Mouse (Mus musculus): Measurements from ENCODE around the gene Mttp.
"Not testable (repeated sequence)": the region's sequence is repeated elsewhere in the genome, so short reads cannot be mapped to it uniquely, and the experiment has no call there.

Gene Mttp

DNA sequence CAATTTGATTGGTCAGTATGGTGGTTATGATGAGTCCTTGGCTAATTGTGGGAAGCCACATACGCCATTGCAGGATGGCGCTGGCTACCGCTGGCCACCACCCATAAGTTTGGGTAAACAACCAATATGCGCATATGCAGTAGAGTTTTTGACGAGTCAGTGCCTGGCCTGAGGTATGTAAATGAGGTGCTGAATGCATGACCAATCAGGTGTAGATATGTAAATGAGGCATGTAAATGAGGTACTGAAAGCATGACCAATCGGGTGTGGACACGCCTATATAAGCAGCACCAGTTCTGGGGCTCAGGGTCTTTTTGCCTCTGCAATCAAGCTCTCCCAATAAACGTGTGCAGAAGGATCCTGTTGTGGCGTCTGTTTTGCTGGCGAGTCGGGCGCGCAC is 6.6 kb downstream of the Mttp start:
- in situ Hi-C loops (cut with MboI, MseI), result not testable (repeated sequence)

DNA sequence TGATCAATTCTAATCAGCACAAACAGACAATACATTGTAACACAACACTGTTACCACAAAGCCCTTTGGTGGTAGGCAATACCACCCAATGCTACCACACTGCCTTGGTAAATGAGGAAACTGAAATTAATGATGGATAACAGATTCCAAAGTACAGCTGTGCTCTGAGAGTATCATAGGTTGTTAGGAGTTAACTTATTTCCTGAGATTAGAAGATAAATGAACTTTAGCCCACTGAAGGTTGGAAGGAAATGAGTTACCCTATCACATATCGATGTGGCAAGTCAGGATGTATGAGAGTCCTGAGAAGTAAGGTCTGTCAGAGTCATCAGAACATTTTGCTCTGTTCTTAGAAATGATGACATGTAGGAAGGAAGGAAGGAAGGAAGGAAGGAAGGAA is 10.2 kb downstream of the Mttp start:
- in situ Hi-C loops (cut with MboI, MseI), result no loop called here

DNA sequence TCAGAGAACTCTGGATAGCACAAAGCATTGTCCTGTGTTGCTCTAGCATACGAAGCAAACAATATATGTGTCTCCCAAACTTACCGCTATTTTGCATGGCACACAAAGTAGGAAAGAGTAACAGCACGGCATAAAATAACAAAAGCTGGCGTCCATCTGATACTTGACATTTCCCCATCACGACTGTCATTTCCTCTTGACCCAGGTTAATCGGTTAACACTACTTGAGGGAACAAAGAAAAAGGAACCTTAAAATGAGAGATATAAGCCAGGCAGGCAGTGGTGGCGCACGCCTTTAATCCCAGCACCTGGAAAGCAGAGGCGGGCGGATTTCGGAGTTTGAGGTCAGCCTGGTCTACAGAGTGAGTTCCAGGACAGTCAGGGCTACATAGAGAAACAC is 10.9 kb downstream of the Mttp start:
- in situ Hi-C loops (cut with MboI, MseI), result no loop called here

DNA sequence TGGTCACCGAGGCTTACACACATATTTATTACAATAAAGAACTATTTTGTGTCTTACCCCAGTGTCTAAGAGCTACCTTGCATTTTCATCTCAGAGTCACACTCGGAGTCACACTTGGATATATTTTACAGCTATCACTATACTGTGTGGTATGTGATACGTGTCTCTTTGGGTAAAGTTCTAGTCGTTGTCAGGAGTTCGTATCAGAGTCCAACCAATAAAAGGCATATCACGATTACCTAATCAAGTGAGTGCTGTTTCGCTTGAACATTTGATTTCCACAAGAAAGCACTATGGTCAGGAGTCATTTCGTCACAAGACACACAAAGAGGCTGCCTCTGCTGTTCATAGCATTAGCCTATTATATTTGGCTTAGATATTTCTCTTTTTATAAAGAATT is 11.3 kb downstream of the Mttp start:
- in situ Hi-C loops (cut with MboI, MseI), result no loop called here

DNA sequence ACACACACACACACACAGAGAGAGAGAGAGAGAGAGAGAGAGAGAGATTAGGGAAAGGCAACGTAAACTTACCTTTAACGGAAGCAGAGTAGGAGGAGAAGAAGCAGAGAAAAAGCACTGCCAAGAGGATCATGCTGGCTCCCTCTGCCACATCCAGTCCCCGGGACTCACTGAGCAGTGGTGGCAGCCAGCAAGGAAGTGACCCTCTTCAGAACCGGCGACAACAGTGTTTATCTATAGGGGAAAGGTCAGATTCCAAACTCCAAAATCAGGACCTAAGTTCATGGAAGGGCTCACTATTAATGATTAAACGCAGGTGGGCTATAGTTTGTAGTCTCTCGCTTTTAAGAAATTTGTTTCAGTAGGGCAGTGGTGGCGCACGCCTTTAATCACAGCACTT is 13.6 kb downstream of the Mttp start:
- in situ Hi-C loops (cut with MboI, MseI), result no loop called here

DNA sequence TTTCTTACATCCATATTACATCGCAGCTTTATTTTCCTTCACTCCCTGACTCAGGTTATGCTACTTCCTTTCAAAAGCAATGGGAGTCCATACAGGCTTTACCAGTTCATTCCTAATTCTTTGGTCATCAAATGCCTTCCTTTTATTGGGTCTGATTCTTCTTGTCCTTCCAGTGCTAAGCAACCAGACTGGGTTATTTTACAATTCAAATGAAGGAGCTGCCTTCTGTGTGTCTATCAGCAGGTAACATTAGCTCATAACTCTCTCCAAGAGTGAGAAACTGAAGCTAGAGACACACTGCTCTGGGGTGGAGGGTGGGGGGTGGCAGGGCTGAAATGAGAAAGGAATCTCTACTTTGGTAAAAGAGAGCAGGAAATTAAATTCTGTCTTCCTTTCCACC is 14.1 kb downstream of the Mttp start:
- in situ Hi-C loops (cut with MboI, MseI), result no loop called here

DNA sequence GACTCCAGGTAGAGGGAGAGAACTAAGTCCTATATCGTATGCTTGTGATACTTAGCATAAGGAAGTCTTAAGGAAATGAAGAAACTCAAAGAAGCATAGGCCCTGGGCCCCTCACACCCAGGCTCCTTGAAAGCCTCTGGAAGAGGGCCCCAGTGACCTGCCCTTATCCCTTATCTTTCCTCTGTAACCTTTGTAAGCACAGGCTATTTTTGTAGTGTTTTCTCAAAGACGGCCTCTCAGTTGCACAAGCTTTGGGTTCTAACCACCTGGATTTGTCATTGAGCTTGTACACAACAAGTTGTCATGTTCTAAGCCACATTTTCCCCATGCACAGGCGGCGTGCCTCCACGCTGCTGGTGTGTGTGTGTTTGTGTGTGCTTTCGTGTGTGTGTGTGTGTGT is 15.7 kb downstream of the Mttp start:
- in situ Hi-C loops (cut with MboI, MseI), result no loop called here

DNA sequence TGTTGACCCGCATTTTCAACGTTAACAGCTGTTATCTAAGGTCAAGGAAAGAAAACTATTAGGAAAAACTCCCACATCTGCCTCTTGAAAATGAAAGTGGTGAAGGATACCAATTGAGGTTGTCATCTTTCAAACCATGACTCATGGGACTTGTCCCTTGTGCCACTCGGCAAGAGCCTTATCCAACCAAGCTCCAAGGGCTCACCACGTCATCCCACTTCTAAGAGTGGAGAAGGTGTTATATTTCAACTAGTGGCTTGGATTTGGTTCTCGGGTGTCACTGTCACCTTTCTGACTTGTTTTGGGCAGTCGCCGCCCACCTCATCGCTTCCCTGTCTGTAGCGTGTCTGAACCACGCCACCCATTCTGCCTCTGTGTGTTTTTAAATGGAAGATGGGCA is 20.9 kb downstream of the Mttp start:
- in situ Hi-C loops (cut with MboI, MseI), result no loop called here

DNA sequence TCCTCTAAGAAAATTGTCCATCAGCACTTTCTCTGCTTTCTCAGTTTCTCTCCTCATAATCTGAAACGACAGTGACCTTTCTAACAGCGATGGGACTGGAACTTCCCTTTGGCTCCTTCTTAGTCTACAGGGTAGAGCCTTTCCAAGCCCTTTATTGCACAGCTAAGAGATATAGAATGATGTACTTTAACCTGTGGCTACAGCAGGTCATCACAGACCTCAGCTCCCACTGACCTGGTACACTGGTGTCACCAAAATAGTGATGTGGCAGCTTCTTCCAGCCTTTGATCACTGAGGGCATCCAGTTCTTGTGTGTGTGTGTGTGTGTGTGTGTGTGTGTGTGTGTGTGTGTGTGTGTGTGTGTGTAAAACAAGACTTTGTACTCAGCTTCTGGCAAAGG is 23.3 kb downstream of the Mttp start:
- in situ Hi-C loops (cut with MboI, MseI), result no loop called here

DNA sequence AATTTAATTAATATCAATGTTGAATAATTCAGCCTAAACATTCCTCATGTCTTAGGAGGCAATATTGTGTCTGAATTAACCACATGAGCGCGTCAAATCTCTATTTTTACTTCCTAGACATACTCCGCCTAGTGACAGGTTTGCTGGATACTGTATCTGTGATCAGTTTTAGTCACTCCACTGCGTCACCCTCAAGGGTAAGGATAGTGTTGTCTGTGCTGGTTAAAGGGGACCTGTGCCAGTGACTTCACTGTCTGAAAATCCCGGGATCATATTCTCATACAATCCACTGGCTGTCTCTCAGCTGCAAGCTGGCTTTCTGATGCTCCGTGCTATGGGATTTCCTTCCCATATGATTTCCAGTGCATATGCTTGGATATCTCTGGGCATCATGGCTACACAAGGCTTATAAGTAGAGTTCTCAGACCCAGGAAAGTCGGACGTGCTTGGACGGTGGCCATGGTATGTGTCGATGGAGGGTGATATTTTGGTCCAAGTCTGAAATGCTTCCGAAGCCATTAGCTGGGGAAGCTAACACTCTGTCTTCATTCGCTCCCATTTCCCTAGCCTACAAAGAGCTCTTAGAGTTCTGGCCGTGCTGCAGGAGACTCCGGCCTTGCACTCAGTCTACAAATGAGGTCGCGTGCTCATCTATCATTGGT is 25.2 kb downstream of the Mttp start:
- in situ Hi-C loops (cut with MboI, MseI), result no loop called here

DNA sequence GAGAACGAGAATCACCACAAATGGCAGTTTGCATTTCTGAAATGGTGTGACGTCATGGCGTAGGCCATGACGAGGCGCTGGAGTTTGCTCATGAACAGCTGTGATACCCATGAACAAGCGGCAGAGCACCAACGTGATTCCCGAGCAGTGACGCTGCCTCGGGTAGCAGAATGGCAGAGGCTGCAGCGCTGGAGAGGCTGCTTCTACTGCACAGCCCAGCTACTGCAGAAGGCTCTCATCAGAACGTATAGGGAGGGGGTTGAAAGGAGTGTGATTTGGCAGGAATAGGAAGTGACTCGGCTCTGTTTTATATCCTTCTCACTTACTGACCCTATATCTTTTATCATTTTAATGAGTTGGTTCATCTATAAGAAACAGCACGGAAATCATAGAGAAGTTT is 25.9 kb downstream of the Mttp start:
- in situ Hi-C loops (cut with MboI, MseI), result no loop called here

DNA sequence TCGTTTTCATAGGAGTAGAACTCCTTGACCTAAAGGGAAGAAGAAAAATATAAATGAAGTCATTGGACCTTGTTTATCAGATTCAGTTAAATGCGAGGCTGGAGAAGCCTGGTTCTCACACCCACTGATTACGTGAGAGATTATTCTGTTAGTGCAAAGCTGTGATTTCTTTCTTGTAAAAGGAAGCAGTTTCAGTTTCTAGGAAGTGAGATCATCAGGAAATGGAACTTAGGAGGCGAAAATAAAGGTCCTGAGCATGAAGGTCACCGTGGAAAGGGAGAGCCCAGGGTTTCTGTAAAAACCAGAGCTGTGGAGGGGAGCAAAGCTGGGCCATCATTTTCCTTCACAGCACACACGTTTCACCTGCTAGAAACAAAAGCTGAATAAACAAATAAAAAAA is 26.4 kb downstream of the Mttp start:
- in situ Hi-C loops (cut with MboI, MseI), result no loop called here

DNA sequence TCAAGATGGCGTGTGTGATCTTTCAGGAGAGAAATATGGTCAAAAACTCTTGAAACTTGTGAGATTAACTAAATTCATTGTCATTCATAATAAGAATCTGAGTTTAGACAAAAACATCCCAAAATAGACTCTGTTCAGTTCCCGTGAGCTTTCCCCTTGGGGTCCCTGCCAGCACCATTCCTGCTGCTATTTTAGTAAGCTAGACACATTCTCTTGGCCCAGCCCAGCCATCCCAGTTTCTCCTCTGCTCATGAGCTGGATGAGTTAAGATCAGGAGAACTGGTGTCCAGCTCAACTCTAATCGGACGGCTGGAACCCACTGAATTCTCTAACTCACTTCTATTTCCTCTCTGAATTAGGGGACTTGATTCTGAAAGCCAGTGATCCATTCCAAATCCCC is 27.9 kb downstream of the Mttp start:
- in situ Hi-C loops (cut with MboI, MseI), result no loop called here

DNA sequence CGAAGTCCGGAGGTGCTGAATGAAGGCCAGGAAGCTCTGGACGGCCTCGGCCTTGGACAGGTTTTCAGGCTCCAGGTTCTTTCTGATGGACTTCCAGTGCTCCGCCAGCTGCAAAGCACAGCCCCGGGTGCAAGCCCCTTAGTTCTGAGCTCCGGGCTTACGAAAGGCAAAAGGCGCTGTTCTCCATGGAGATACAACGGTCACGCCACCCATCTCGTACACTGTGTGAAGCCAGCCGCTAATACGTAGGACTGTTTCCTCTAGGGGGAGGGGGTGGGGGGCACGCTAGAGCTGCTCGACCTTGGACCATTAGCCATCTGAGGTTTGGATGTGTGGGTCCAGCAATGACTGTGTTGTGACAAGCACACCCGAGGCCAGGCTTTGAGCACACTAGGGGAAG is 30.7 kb downstream of the Mttp start:
- in situ Hi-C loops (cut with MboI, MseI), result no loop called here

DNA sequence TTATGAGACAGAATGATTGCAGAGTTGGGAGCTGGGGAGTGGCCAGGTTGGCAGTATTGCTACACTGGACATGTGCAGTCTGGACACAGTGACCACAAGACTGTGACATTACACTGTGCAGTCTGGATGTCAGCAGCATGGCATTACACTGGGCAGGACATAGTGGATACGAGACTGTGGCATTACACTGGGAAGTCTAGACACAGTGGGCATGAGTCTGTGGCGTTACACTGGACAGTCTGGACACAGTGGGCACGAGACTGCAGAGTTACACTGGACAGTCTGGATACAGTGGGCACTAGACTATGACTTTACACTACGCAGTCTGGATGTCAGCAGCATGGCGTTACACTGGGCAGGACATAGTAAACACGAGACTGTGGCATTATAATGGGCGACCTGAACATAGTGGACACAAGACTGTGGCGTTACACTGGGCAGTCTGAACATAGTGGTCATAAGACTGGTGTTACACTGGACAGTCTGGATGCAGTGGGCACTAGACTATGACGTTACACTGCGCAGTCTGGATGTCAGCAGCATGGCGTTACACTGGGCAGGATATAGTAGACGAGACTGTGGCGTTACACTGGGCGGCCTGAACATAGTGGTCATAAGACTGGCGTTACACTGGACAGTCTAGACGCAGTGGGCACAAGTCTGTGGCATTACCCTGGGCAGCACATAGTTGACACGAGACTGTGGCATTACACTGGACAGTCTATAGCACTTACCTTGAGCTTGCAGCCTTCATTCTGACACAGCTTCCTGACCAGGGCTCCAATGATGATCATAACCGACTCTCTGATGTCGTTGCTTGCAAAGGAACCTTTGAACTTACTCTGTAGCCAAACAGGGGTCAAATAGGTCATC is 33.6 kb downstream of the Mttp start:
- in situ Hi-C loops (cut with MboI, MseI), result no loop called here

DNA sequence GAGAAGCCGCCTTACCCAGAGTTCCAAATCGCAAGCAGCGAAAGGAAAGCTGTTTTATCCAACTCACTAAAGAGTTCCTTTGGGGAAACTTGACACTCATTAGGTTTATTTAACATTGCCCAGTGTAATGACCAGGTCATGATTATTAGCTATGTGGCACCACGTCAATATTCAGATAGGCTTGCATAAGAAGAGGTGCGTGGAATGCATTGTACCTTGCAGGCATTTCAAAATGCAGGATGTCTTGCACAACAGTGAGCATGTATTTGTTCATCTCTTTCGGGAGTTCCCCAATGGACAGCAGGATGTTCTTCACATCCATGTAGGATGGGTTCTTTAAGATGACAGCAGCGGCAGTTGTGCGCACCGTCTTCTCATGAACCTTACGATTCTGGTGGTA is 37.9 kb downstream of the Mttp start:
- in situ Hi-C loops (cut with MboI, MseI), result no loop called here

DNA sequence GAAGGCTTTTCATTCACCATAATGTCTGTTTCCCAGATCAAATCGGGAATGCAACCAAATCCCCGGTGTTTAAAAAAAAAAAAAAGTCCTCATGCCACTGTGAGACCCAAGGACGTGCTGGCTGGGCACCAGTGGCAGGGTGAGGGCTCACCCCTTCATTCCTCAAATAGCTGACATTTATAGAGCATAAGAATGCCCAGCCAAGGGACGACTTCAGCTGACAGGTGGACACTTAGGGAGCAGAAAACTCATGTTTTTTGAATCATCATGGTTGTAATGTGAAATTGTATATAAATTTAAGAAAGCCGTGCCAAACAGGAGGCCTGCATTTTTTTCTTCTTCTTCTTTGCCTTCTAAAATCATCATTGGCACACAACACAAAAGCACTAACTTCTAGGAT is 39.7 kb downstream of the Mttp start:
- in situ Hi-C loops (cut with MboI, MseI), result no loop called here

DNA sequence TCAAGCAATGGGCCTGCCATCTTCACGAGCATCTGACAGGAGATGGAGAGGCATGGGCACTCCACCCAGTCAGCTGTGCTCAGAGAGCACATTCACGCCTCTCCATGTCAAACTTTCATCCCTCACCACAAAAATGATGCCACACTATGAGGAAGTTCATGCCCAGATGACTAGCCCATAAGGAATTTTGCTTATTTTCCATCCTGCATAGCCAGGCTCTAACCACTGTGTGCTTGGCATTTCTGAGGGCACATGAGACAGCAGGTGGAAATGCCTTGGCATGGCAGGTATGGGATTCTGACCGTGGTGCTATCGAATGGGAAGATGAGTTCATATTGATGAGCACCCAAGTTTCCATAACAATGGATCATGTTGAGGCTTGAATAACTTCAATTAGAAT is 41.1 kb downstream of the Mttp start:
- in situ Hi-C loops (cut with MboI, MseI), result no loop called here

DNA sequence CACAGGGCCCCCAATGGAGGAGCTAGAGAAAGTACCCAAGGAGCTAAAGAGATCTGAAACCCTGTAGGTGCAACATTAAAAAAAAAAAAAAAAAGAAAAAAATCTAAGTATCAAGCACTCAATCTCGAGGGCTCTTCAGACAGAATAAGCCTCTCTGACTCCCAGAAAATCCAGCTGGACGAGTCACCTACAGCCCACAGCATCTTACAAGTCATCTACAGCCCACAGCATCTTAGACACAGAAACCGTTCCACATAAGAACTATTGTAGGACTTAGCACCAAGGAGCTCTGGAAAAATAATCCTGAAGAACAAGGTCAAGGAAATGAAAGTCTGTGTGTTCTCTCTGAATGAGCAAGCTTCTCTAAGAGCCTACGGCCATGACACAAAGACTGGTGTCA is 42.8 kb downstream of the Mttp start:
- in situ Hi-C loops (cut with MboI, MseI), result no loop called here

DNA sequence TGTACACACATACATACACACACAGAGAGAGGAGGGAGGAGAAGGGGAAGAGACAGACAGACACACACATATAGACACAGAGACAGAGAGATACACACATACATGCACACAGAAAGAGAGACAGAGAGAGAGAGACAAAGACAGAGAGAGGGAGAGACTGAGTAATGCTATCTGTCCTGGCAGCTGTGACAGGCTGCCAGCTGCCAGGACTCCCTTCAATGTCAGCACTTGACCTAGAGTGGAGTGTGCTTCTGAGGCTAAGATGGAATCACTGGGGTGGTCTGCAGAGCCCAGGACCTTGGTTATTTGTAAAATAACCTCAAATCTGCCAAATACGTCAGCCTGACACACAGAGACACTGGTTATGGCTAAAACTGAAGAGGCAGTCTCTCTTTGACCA is 47.0 kb downstream of the Mttp start:
- in situ Hi-C loops (cut with MboI, MseI), result no loop called here

DNA sequence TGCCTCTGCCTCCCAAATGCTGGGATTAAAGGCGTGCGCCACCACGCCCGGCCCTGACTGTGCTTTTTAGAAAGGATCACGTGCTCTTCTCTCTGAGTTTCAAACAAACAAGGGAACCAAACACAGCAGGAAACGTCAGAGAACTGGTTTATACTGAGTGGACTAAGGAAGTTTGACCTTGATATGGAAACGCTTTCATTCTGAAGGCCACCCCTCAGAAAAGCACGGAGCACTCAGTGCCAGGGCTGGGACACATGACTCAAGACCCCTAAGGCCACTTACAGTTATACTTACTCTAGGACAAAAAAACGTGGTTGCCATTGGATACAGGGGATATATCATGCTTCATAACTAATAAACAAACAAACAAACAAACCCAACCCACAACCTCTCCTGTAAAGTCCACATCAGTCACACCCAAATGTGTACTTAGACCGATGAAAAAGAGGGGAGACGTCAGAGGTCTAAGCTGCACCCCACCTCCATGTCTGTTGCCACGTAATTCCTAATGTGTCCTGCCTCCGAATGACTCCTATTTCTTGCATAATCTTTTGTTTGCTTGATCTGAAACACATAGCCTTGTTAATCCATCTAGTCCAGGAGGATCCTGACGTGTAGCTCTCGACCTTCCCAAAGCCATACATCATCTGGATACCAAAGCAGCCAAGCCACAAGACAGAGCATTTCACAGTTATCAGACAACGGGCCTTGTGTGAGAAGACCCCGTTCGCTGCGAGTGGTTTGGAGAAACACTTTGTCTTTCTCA is 48.3 kb downstream of the Mttp start:
- in situ Hi-C loops (cut with MboI, MseI), result no loop called here

DNA sequence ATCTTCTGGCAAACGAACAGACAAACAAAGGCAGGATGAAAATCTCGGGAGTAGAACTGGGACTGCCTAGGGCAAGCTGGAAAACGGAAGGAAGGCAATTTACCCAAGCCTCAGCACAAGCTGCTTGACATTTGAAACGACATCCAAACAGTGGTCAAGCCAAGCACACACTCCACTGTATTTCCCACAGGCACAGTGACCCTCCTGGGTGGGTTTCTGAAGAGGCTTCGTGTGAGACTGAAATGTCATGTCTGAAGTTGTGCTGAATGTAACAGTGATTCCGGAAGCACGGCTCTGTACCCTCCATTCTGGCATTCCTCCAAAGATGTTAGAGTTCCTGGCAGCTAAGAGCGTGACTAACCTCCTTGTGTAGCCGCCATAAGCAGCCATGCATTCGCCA is 49.0 kb downstream of the Mttp start:
- in situ Hi-C loops (cut with MboI, MseI), result no loop called here

DNA sequence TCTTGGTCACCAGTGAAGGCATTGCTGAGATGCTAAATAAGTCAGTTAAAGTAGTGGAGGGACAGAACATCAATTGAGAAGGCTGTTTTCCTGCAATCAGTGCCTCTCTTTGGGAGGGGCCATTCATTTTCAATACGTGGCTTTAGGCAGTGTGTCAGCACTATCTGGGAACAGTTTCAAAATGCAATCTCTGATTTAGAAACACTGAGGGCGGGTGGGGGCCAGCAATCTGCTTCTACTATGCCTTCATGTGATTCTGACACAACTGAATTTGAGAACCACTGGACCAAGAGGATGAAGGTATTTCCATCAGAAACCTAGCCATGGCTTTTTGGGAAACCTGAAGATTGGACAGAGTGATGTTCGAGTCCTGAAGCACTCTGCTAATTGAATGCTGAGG is 49.5 kb downstream of the Mttp start:
- in situ Hi-C loops (cut with MboI, MseI), result no loop called here
